Mouse (Mus musculus) forebrain, postnatal 0 days (tissue): ENCODE data around the gene Traf4. TPM values are rescaled to one million over a fixed set of nuclear protein-coding genes. Genes with fewer than 3 reads are reported as not detected.

ENCODE experiments used
- ATAC-seq: fragments of 200-750 bp; cut with Nextera tagmentation; 2 replicates; pipeline ENCODE4 v1.8.0; 2017; ENCODE audit warnings: mild to moderate bottlenecking, moderate library complexity
- DNase-seq: peaks from one replicate; pipeline ENCODE4 v3.0.0-alpha.2; 2015
- H3K27ac ChIP-seq: fragments of 300-500 bp; sonication (generic); 2 replicates; pipeline ENCODE4 v1.5.1; 2014; ENCODE audit warnings: low read depth, mild to moderate bottlenecking, antibody characterized with exemption, low read length, moderate library complexity, mixed read lengths
- H3K27me3 ChIP-seq: fragments of 300-500 bp; sonication (generic); 2 replicates; pipeline ENCODE4 v1.6.1; 2014; ENCODE audit warnings: mild to moderate bottlenecking, low read length, mixed read lengths; ENCODE audit not compliant: insufficient read depth
- H3K36me3 ChIP-seq: fragments of 300-500 bp; sonication (generic); 2 replicates; pipeline ENCODE4 v1.6.1; 2014; ENCODE audit warnings: mild to moderate bottlenecking, moderate library complexity; ENCODE audit not compliant: insufficient read depth
- H3K4me1 ChIP-seq: fragments of 300-500 bp; sonication (generic); 2 replicates; pipeline ENCODE4 v1.6.1; 2014; ENCODE audit warnings: antibody characterized with exemption; ENCODE audit not compliant: insufficient read depth
- H3K4me2 ChIP-seq: fragments of 300-500 bp; sonication (generic); 2 replicates; pipeline ENCODE4 v1.6.1; 2014; ENCODE audit warnings: low read depth, mild to moderate bottlenecking, moderate library complexity
- H3K4me3 ChIP-seq: fragments of 300-500 bp; sonication (generic); 2 replicates; pipeline ENCODE4 v1.5.1; 2014; ENCODE audit warnings: low read depth, low read length, mixed read lengths
- H3K9ac ChIP-seq: fragments of 300-500 bp; sonication (generic); 2 replicates; pipeline ENCODE4 v1.6.1; 2014; ENCODE audit warnings: mild to moderate bottlenecking
- H3K9me3 ChIP-seq: fragments of 300-500 bp; sonication (generic); 2 replicates; pipeline ENCODE4 v1.6.1; 2016; ENCODE audit warnings: low read length
- CTCF ChIP-seq: sonication (generic); IDR thresholded peaks from 2 replicates; pipeline ENCODE4 v1.5.1; 2016; ENCODE audit warnings: antibody characterized with exemption, control low read depth, low read depth
- WGBS: fragments of 180-500 bp; shearing (Covaris S2); extraction: QIAGEN DNeasy Blood & Tissue Kit; methylation state at CpG from one replicate; pipeline ENCODE4 v1.1.7; 2014; 5-methylcytosine and 5-hydroxymethylcytosine counted together
- polyA plus RNA-seq: library from polyadenylated mRNA; unstranded; fragments of >200 nt; fragmentation: Nextera tagmentation; extraction: Ambion mirVana; gene quantifications from 2 replicates; pipeline ENCODE4 v1.2.1, GENCODE M21; 2015
- total RNA-seq: library from RNA; depleted of rRNA; stranded (reverse); fragments of >200 nt; gene quantifications from 2 replicates; pipeline ENCODE4 v1.2.3, GENCODE M21; 2014; rRNA removed

Traf4 gene
- total RNA-seq, result 99.0 and 107 TPM in 2 replicates
- polyA plus RNA-seq, result 104 and 131 TPM in 2 replicates

DNA sequence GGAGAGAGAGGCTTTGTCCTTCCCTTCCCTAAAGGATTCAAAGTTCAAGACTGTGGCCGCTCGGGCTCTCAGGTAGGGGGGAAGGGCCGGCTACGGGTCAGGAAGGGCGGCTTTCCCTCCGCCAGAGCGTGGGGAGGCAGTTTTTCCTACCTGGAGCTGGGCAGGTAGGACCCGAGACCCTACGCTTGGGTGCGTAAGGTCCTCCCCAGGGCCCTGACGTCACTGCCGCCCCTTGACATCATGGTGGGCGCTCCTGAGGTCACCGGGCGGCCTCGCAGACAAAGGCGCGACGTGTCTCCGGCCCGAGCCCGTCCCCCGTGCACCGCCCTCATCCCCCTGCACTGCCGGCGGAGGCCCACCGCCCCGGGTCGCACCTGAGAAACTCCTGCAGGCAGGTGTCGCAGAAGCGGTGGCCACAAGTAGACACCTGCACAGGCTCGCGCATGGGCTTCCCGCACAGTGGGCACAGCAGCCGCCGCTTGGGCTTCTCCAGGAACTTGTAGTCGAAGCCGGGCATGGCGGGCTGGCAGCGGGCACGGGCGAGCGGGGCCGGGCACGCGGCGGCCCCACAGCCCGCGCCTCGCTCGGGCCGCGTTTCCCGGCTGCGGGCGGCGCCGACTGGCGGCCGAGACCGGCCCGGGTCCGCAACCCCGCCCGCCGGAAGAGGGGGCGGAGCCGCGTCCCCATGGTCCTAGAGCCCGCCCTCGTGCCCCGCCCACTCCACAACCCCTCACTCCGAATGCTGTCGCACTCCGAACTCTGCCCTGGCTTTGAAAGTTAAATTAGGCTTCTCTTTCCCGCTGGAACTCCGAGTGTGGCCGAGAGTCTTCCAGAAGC, at the start of gene Traf4:
Gene Traf4 (minus strand): TSS at position 666 of the 837 bp plus-strand sequence.
- no peaks in the 10 kb centered on the region for H3K9me3 ChIP-seq
- peak within 1 kb of the TSS; percentile 67 for H3K4me3 ChIP-seq
- H3K27ac ChIP-seq, result peak within 1 kb of the TSS; percentile 96
- no peaks in the 10 kb centered on the region for H3K27me3 ChIP-seq
- ATAC-seq (peak; percentile 89), DNase-seq (peak; percentile 90)
- WGBS, result under 1% methylated on average over 71 of the region's 78 CpGs
- H3K9ac ChIP-seq, result peak within 1 kb of the TSS; percentile 89
- TF ChIP-seq CTCF, result no peak; the same call in 1 of the 2 replicates
- peaks cover 19% of the 10 kb centered on the region for H3K36me3 ChIP-seq
- peaks cover 13% of the 10 kb centered on the region for H3K4me1 ChIP-seq
- peak within 1 kb of the TSS; percentile 89 for H3K4me2 ChIP-seq

GRCm38 (mm10) chr11:78213086-78213817, 47.9 kb upstream of the Traf4 start:
- Histone ChIP-seq H3K27me3 (no peaks in the 10 kb centered on the region), H3K4me2 (no peak overlapping the region), H3K36me3 (peaks cover 98% of the 10 kb centered on the region), H3K9ac (no peak overlapping the region), H3K27ac (no peak overlapping the region), H3K4me1 (no peaks in the 10 kb centered on the region), H3K4me3 (no peak overlapping the region), H3K9me3 (no peaks in the 10 kb centered on the region)
- 96% methylated on average over 14 of the region's 14 CpGs for WGBS
- no peak for DNase-seq
- ATAC-seq, result no peak
- TF ChIP-seq CTCF, result no peak

DNA sequence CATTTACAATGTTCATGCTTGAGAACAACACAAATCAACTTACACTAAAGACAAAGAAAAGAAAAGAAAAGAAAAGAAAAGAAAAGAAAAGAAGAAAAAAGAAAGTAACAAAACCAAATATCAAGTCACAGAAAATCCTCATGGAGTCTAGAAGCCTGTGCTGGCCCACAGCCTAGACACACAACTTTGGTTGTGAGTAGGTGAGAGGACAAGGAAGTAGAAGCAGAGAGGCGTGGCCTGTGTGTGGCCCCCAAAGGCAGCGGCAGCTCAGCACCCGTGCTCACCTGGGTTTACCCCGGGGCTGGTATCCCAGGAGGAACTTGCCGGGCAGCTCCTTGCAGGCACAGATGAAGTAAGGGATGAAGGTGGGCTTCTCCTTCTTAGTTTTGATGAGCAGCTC, 46.1 kb upstream of the Traf4 start:
- Histone ChIP-seq H3K4me2 (no peak overlapping the region), H3K27ac (no peak overlapping the region), H3K9me3 (no peaks in the 10 kb centered on the region), H3K4me1 (no peaks in the 10 kb centered on the region), H3K36me3 (peaks cover 98% of the 10 kb centered on the region), H3K9ac (no peak overlapping the region), H3K27me3 (no peaks in the 10 kb centered on the region), H3K4me3 (no peak overlapping the region)
- ATAC-seq, result no peak
- 92% methylated on average over 5 of the region's 5 CpGs for WGBS
- no peak for DNase-seq
- no peak for TF ChIP-seq CTCF

DNA sequence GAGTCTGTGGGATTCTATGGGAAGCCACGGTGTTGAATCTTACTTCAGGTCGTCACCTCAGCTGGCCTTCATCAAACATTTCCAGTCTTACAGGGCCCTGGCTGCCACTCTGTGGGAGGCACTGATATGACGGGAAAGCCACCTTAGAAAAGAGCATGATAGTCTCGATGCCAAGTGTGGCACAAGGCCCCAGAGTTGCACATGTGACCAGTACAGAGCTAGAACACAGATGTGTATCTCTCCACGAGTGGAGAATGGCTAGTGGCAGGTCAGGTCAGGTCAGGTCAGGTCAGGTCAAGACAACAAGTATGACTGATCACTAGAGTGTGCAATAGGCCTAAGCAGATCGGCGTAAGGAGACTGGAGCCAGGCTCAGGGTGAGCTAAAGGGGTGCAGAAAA, 45.2 kb upstream of the Traf4 start:
- Histone ChIP-seq H3K4me3 (no peak overlapping the region), H3K4me2 (no peak overlapping the region), H3K9me3 (no peaks in the 10 kb centered on the region), H3K4me1 (no peaks in the 10 kb centered on the region), H3K27ac (no peak overlapping the region), H3K36me3 (peaks cover 98% of the 10 kb centered on the region), H3K9ac (no peak overlapping the region), H3K27me3 (no peaks in the 10 kb centered on the region)
- no peak for ATAC-seq
- no peak for DNase-seq
- TF ChIP-seq CTCF, result no peak
- WGBS, result 83% methylated on average over 7 of the region's 7 CpGs

DNA sequence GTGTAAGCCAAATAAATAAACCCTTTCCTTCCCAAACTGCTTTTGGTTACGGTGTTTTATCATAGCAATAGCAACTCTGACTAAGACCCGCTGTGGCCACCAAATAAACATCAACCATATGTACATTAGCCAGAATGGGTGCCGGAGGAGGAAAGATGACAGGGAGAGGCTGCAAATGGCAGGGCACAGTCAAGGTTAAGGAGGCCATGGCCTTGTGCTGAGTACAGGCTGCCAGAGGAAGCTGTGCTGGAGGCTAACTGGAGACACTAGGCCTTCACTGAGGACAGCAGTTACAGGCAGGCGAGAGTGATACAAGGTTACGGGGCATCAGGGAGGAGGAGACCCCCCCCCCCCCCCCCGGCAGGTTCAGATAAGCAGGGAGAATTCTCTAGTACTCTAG, 44.5 kb upstream of the Traf4 start:
- H3K4me3 ChIP-seq, result no peak overlapping the region
- peaks cover 94% of the 10 kb centered on the region for H3K36me3 ChIP-seq
- H3K4me2 ChIP-seq, result no peak overlapping the region
- H3K9me3 ChIP-seq, result no peaks in the 10 kb centered on the region
- TF ChIP-seq CTCF, result no peak
- H3K27ac ChIP-seq, result no peak overlapping the region
- no peaks in the 10 kb centered on the region for H3K4me1 ChIP-seq
- no peak for DNase-seq
- H3K27me3 ChIP-seq, result no peaks in the 10 kb centered on the region
- H3K9ac ChIP-seq, result no peak overlapping the region
- 98% methylated on average over 6 of the region's 6 CpGs for WGBS
- ATAC-seq, result no peak

GRCm38 (mm10) chr11:78207190-78207589, 41.8 kb upstream of the Traf4 start:
- Histone ChIP-seq H3K36me3 (peaks cover 72% of the 10 kb centered on the region), H3K27me3 (no peaks in the 10 kb centered on the region), H3K9me3 (no peaks in the 10 kb centered on the region), H3K9ac (no peak overlapping the region), H3K4me1 (no peaks in the 10 kb centered on the region), H3K4me3 (no peak overlapping the region), H3K4me2 (no peak overlapping the region), H3K27ac (no peak overlapping the region)
- ATAC-seq (no peak), DNase-seq (no peak)
- no peak for TF ChIP-seq CTCF
- 91% methylated on average over 7 of the region's 7 CpGs for WGBS
